Mouse (Mus musculus): Measurements from ENCODE around the gene Pfdn2. TPM values are rescaled to one million over a fixed set of nuclear protein-coding genes. Genes with fewer than 3 reads are reported as not detected.
A peak's percentile ranks its signal among the peaks of the same experiment; 100 is the strongest.

The Pfdn2 gene
- polyA plus RNA-seq, 1 experiment, result 182 TPM

DNA sequence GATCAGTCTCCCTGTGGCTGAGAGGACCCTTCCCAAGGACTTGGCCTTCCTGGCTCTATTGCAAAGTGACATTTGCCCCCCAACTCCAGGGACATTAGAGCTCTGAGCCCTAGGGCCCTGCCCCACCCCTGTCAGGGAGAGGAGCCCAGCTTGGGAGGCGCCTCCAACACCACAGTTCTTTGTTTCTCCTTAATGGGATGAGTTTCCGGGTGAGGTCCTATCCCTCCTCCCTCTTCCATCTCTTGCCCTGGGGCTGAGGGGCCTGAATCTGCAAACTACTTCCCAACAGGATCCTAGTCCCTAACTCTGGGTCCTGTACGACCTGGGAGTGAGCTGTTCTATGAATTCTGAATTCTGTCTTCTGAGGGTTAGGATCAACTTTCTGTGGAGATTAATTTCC, 27.4 kb downstream of the Pfdn2 start:
- TF ChIP-seq EP300 (IDR thresholded peaks at IDR 0.05; ENCODE audit: insufficient read depth, low read depth, low read length) (peak; percentile 81), CTCF (IDR thresholded peaks at IDR 0.05; ENCODE audit: low read depth, low read length) (no peak), POLR2A (IDR thresholded peaks at IDR 0.05; ENCODE audit: insufficient read depth, low read length) (no peak)
- Histone ChIP-seq H3K4me1 (ENCODE audit: control insufficient read depth, insufficient read depth, low read length) (peaks cover 24% of the 10 kb centered on the region), H3K27me3 (ENCODE audit: control insufficient read depth, insufficient read depth, low read length, poor library complexity, severe bottlenecking) (no peaks in the 10 kb centered on the region), H3K4me3 (ENCODE audit: low read depth, low read length) (no peak overlapping the region), H3K9ac (ENCODE audit: low read depth, poor library complexity, severe bottlenecking) (no peak overlapping the region), H3K36me3 (ENCODE audit: control insufficient read depth, insufficient read depth, low read length, poor library complexity, severe bottlenecking) (no peaks in the 10 kb centered on the region), H3K27ac (ENCODE audit: insufficient read depth, low read length) (no peak overlapping the region; the same call in 1 of the 2 replicates), H3K9me3 (replicated peaks; ENCODE audit: control insufficient read depth, insufficient read depth, low read length, poor library complexity, severe bottlenecking) (no peaks in the 10 kb centered on the region)

DNA sequence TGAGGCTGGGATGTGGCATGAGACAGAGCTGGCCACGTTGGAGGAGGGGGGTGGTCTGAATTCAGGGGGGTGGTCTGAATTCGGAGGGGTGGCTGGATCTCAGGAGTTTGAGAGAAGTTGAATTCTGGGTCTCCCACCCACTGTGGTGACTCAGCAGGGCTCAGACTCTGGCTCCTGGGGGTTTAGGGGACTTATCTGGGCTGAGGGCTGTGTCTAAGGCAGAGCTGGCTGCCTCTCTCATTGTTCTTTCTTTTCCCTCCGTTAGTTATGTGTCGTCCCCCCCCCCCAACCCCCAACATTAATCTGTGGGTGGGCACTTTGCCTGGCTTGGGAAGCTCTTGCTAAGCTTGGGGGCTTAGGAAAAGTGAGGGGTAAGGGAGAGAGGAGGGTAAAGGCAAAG, 28.5 kb downstream of the Pfdn2 start:
- no peak overlapping the region for H3K9ac ChIP-seq (ENCODE audit: low read depth, poor library complexity, severe bottlenecking)

DNA sequence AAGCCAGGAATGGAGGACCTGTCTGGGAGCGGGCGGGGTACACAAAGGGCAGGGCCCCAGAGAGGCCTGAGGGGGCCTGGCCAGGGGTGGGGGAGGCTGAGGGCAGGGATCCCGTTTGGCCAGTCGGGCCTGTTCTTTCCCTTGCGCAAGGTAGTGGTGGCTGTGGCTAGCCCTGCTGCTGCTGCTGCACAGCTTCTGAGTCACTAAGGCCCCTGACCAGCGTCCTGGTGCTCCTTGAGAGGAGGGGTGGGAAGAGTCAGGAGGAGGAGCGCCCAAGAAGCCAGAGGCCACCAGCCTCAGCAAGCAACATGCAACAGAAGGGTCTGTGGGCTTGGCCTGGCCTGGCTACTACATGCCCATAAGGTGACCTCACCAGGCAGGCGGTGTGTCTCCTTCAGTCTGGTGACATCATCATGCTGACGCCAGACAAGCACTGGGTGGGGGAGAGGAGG, 30.2 kb downstream of the Pfdn2 start:
- Histone ChIP-seq H3K4me1 (ENCODE audit: control insufficient read depth, insufficient read depth, low read length) (peaks cover 20% of the 10 kb centered on the region), H3K27ac (ENCODE audit: insufficient read depth, low read length) (peak overlapping the region; percentile 9; the same call in 1 of the 2 replicates), H3K27me3 (ENCODE audit: control insufficient read depth, insufficient read depth, low read length, poor library complexity, severe bottlenecking) (no peaks in the 10 kb centered on the region), H3K36me3 (ENCODE audit: control insufficient read depth, insufficient read depth, low read length, poor library complexity, severe bottlenecking) (no peaks in the 10 kb centered on the region), H3K9ac (ENCODE audit: low read depth, poor library complexity, severe bottlenecking) (no peak overlapping the region), H3K4me3 (ENCODE audit: low read depth, low read length) (0 out of 2 replicates have a peak overlapping the region, but pooled peaks have one; percentile 4), H3K9me3 (replicated peaks; ENCODE audit: control insufficient read depth, insufficient read depth, low read length, poor library complexity, severe bottlenecking) (no peaks in the 10 kb centered on the region)
- TF ChIP-seq EP300 (IDR thresholded peaks at IDR 0.05; ENCODE audit: insufficient read depth, low read depth, low read length) (peak; percentile 64; the same call in 1 of the 2 replicates), CTCF (IDR thresholded peaks at IDR 0.05; ENCODE audit: low read depth, low read length) (no peak), POLR2A (IDR thresholded peaks at IDR 0.05; ENCODE audit: insufficient read depth, low read length) (no peak)

More for the DNA sequence above, 28.5 kb downstream of the Pfdn2 start:
- no peaks in the 10 kb centered on the region for H3K27me3 ChIP-seq (ENCODE audit: control insufficient read depth, insufficient read depth, low read length, poor library complexity, severe bottlenecking)
- H3K36me3 ChIP-seq (ENCODE audit: control insufficient read depth, insufficient read depth, low read length, poor library complexity, severe bottlenecking), result no peaks in the 10 kb centered on the region
- no peaks in the 10 kb centered on the region for H3K9me3 ChIP-seq (replicated peaks; ENCODE audit: control insufficient read depth, insufficient read depth, low read length, poor library complexity, severe bottlenecking)
- H3K4me1 ChIP-seq (ENCODE audit: control insufficient read depth, insufficient read depth, low read length), result peaks cover 20% of the 10 kb centered on the region
- TF ChIP-seq EP300 (IDR thresholded peaks at IDR 0.05; ENCODE audit: insufficient read depth, low read depth, low read length) (no peak), POLR2A (IDR thresholded peaks at IDR 0.05; ENCODE audit: insufficient read depth, low read length) (no peak), CTCF (IDR thresholded peaks at IDR 0.05; ENCODE audit: low read depth, low read length) (no peak)
- 0 out of 2 replicates have a peak overlapping the region, but pooled peaks have one; percentile 15 for H3K27ac ChIP-seq (ENCODE audit: insufficient read depth, low read length)
- H3K4me3 ChIP-seq (ENCODE audit: low read depth, low read length), result no peak overlapping the region

DNA sequence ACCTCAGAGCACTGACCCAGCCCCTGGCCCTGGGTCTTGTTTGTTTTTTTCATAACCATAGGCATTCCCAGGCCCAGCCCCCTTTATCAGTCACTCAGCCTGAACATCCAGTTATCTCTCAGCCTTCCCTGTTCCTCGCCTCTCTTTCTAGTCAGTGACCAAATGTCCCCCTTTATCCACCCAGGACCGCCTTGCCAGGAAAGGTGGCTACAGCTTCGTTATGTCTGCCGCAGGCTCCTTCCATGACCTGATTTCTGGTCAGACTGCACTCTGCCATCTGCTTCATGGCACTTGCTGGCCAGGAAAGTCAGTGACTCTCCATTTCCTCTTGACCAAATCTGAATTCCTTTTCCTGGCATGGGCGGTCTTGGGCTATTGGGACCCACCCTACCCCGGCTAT, 32.8 kb downstream of the Pfdn2 start:
- no peak for TF ChIP-seq POLR2A (IDR thresholded peaks at IDR 0.05; ENCODE audit: insufficient read depth, low read length)
- TF ChIP-seq EP300 (IDR thresholded peaks at IDR 0.05; ENCODE audit: insufficient read depth, low read depth, low read length), result no peak
- no peak for TF ChIP-seq CTCF (IDR thresholded peaks at IDR 0.05; ENCODE audit: low read depth, low read length)
- H3K27ac ChIP-seq (ENCODE audit: insufficient read depth, low read length), result no peak overlapping the region
- H3K9me3 ChIP-seq (replicated peaks; ENCODE audit: control insufficient read depth, insufficient read depth, low read length, poor library complexity, severe bottlenecking), result no peaks in the 10 kb centered on the region
- H3K9ac ChIP-seq (ENCODE audit: low read depth, poor library complexity, severe bottlenecking), result no peak overlapping the region
- H3K36me3 ChIP-seq (ENCODE audit: control insufficient read depth, insufficient read depth, low read length, poor library complexity, severe bottlenecking), result no peaks in the 10 kb centered on the region
- H3K4me3 ChIP-seq (ENCODE audit: low read depth, low read length), result no peak overlapping the region
- peaks cover 13% of the 10 kb centered on the region for H3K4me1 ChIP-seq (ENCODE audit: control insufficient read depth, insufficient read depth, low read length)
- no peaks in the 10 kb centered on the region for H3K27me3 ChIP-seq (ENCODE audit: control insufficient read depth, insufficient read depth, low read length, poor library complexity, severe bottlenecking)

DNA sequence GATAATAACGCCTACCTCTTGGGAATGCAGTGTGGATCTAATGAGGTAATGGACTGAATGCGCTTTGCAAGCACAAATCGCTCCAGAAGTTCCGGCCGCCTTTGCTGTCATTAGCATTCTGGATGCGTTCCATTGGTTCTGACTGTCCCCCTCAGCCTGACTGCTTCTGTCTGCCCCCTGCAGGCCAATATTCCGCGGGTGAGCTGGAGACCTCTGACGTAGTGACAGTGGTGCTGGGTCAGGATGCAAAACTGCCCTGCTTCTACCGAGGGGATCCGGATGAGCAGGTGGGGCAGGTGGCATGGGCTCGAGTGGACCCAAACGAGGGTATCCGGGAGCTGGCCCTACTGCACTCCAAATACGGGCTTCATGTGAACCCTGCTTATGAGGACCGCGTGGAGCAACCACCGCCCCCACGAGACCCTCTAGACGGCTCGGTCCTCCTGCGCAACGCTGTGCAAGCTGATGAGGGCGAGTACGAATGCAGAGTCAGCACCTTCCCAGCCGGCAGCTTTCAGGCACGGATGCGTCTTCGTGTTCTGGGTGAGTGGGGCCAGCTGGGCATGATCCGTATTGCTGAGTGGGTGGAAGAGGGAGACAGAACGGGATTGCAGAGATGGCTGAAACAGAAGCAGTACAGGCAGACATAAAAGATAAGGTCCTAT, 34.6 kb downstream of the Pfdn2 start:
- no peak overlapping the region for H3K9ac ChIP-seq (ENCODE audit: low read depth, poor library complexity, severe bottlenecking)
- H3K4me1 ChIP-seq (ENCODE audit: control insufficient read depth, insufficient read depth, low read length), result peaks cover 4% of the 10 kb centered on the region
- H3K27ac ChIP-seq (ENCODE audit: insufficient read depth, low read length), result no peak overlapping the region
- peak overlapping the region; percentile 33 for H3K4me3 ChIP-seq (ENCODE audit: low read depth, low read length)
- no peaks in the 10 kb centered on the region for H3K36me3 ChIP-seq (ENCODE audit: control insufficient read depth, insufficient read depth, low read length, poor library complexity, severe bottlenecking)
- no peaks in the 10 kb centered on the region for H3K9me3 ChIP-seq (replicated peaks; ENCODE audit: control insufficient read depth, insufficient read depth, low read length, poor library complexity, severe bottlenecking)
- no peaks in the 10 kb centered on the region for H3K27me3 ChIP-seq (ENCODE audit: control insufficient read depth, insufficient read depth, low read length, poor library complexity, severe bottlenecking)
- peak; percentile 81 for TF ChIP-seq CTCF (IDR thresholded peaks at IDR 0.05; ENCODE audit: low read depth, low read length)
- TF ChIP-seq EP300 (IDR thresholded peaks at IDR 0.05; ENCODE audit: insufficient read depth, low read depth, low read length), result no peak
- no peak for TF ChIP-seq POLR2A (IDR thresholded peaks at IDR 0.05; ENCODE audit: insufficient read depth, low read length)

DNA sequence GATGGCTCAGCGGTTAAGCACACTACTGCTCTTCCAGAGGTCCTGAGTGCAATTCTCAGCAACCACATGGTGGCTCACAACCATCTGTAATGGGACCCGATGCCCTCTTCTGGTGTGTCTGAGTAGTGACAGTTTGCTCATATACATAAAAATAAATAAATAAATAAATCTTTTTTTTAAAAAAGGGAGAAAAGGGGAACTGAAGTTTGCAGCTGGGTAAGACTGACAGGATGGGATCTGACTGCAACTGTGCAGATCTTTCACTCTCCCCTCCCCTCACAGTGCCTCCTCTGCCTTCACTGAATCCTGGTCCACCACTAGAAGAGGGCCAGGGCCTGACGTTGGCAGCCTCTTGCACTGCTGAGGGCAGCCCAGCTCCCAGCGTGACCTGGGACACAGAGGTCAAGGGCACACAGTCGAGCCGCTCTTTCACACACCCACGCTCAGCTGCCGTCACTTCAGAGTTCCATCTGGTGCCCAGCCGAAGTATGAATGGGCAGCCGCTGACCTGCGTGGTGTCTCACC, 36.7 kb downstream of the Pfdn2 start:
- Histone ChIP-seq H3K27ac (ENCODE audit: insufficient read depth, low read length) (no peak overlapping the region), H3K9me3 (replicated peaks; ENCODE audit: control insufficient read depth, insufficient read depth, low read length, poor library complexity, severe bottlenecking) (no peaks in the 10 kb centered on the region), H3K9ac (ENCODE audit: low read depth, poor library complexity, severe bottlenecking) (no peak overlapping the region), H3K36me3 (ENCODE audit: control insufficient read depth, insufficient read depth, low read length, poor library complexity, severe bottlenecking) (no peaks in the 10 kb centered on the region), H3K27me3 (ENCODE audit: control insufficient read depth, insufficient read depth, low read length, poor library complexity, severe bottlenecking) (no peaks in the 10 kb centered on the region), H3K4me1 (ENCODE audit: control insufficient read depth, insufficient read depth, low read length) (peaks cover 4% of the 10 kb centered on the region), H3K4me3 (ENCODE audit: low read depth, low read length) (no peak overlapping the region)
- TF ChIP-seq CTCF (IDR thresholded peaks at IDR 0.05; ENCODE audit: low read depth, low read length), result no peak
- no peak for TF ChIP-seq POLR2A (IDR thresholded peaks at IDR 0.05; ENCODE audit: insufficient read depth, low read length)
- TF ChIP-seq EP300 (IDR thresholded peaks at IDR 0.05; ENCODE audit: insufficient read depth, low read depth, low read length), result no peak
